ENCODE assay signal across 8 mouse cellular contexts in genomic region chr12:8673121-8673973, GRCm38 (mm10). TPM values are rescaled to one million over a fixed set of nuclear protein-coding genes. Genes with fewer than 3 reads are reported as not detected.
DNase-seq lines count a peak whose midpoint lies in the region; ATAC-seq and TF ChIP-seq lines count a peak whose summit lies in the region.

No protein-coding gene starts in this region.

- ATAC-seq in intestine, embryonic 15.5 days, result peak; percentile 2; the same call in 1 of the 2 replicates
- peak; percentile 7 for ATAC-seq in neural tube, embryonic 12.5 days (ENCODE audit: low FRiP score, low read depth)

- peak overlapping the region; percentile 98 for H3K27ac ChIP-seq in spleen, adult 2 months (ENCODE audit: insufficient read depth, low read length)
- H3K27ac ChIP-seq in intestine, embryonic 15.5 days, result peak overlapping the region; percentile 75
- peak overlapping the region; percentile 98 for H3K27ac ChIP-seq in neural tube, embryonic 12.5 days

- no peaks in the 10 kb centered on the region for H3K9me3 ChIP-seq in intestine, embryonic 15.5 days
- no peaks in the 10 kb centered on the region for H3K9me3 ChIP-seq in neural tube, embryonic 12.5 days

- peak; percentile 18 for DNase-seq in cerebellum, adult 11 months
- DNase-seq in cerebellum, postnatal 4 days (ENCODE audit: low spot score in 2 of 2), result no peak
- DNase-seq in spleen, adult 2 months (ENCODE audit: low read depth in 1 of 2, low spot score in 2 of 2), result no peak
- DNase-seq in spleen, postnatal 4 days (ENCODE audit: low spot score in 2 of 2), result no peak
- DNase-seq in layer of hippocampus, postnatal 25 days (ENCODE audit: extremely low spot score in 1 of 2, low spot score in 1 of 2), result no peak
- no peak for DNase-seq in left cerebral cortex, adult 18-20 months (ENCODE audit: low spot score in 2 of 2)

- H3K9ac ChIP-seq in intestine, embryonic 15.5 days, result peak overlapping the region; percentile 56
- H3K9ac ChIP-seq in neural tube, embryonic 12.5 days, result peak overlapping the region; percentile 99

- peak overlapping the region; percentile 64 for H3K4me2 ChIP-seq in intestine, embryonic 15.5 days (replicated peaks)
- peak overlapping the region; percentile 69 for H3K4me2 ChIP-seq in neural tube, embryonic 12.5 days (replicated peaks)

- peaks cover 4% of the 10 kb centered on the region for H3K4me1 ChIP-seq in spleen, adult 2 months (ENCODE audit: control insufficient read depth, insufficient read depth, insufficient read length)
- peaks cover 11% of the 10 kb centered on the region; the same call in 1 of the 2 replicates for H3K4me1 ChIP-seq in intestine, embryonic 15.5 days (replicated peaks)
- H3K4me1 ChIP-seq in neural tube, embryonic 12.5 days, result peaks cover 13% of the 10 kb centered on the region

- H3K4me3 ChIP-seq in spleen, adult 2 months (ENCODE audit: extremely low read depth, insufficient read depth, insufficient read length), result peak overlapping the region; percentile 88
- H3K4me3 ChIP-seq in intestine, embryonic 15.5 days (replicated peaks), result peak overlapping the region; percentile 91
- H3K4me3 ChIP-seq in neural tube, embryonic 12.5 days, result peak overlapping the region; percentile 91

- no peak for TF ChIP-seq POLR2A in spleen, adult 2 months (IDR thresholded peaks at IDR 0.05; ENCODE audit: low read depth, low read length)

- WGBS in spleen, adult 2 months, result 38% methylated on average over 17 of the region's 17 CpGs
- 41% methylated on average over 17 of the region's 17 CpGs for WGBS in intestine, embryonic 15.5 days
- WGBS in neural tube, embryonic 12.5 days, result 42% methylated on average over 17 of the region's 17 CpGs

- no peaks in the 10 kb centered on the region for H3K36me3 ChIP-seq in spleen, adult 2 months (ENCODE audit: control insufficient read depth, insufficient read depth, low read length)
- no peaks in the 10 kb centered on the region for H3K36me3 ChIP-seq in intestine, embryonic 15.5 days
- H3K36me3 ChIP-seq in neural tube, embryonic 12.5 days, result no peaks in the 10 kb centered on the region

- H3K27me3 ChIP-seq in spleen, adult 2 months (ENCODE audit: control insufficient read depth, insufficient read depth, low read length), result no peaks in the 10 kb centered on the region
- no peaks in the 10 kb centered on the region for H3K27me3 ChIP-seq in intestine, embryonic 15.5 days (replicated peaks)
- H3K27me3 ChIP-seq in neural tube, embryonic 12.5 days (replicated peaks), result no peaks in the 10 kb centered on the region

- no peak for TF ChIP-seq CTCF in spleen, adult 2 months (IDR thresholded peaks at IDR 0.05; ENCODE audit: extremely low read depth, insufficient read depth, insufficient read length, insufficient replicate concordance)

RNA-seq across cellular contexts. Expression of gene Pum2, which starts 0.6 kb away (rescaled TPM):
- 46.2 and 53.6 TPM in 2 replicates for polyA plus RNA-seq in spleen, adult 2 months (2012; rRNA removed)
- polyA plus RNA-seq in intestine, embryonic 15.5 days (2015; fragmentation: Nextera tagmentation; extraction: Ambion mirVana), result 37.7 and 43.5 TPM in 2 replicates
- 53.0 and 55.5 TPM in 2 replicates for polyA plus RNA-seq in neural tube, embryonic 12.5 days (2016; fragmentation: Nextera tagmentation; extraction: Ambion mirVana)
- total RNA-seq in layer of hippocampus, postnatal 25 days (2021), result 100 to 1,000 TPM; 173 to 176 TPM
- 100 to 1,000 TPM; 190 to 219 TPM for total RNA-seq in left cerebral cortex, adult 18-20 months (2021)
